Mouse (Mus musculus) forebrain, embryonic 14.5 days (tissue): Measurements from ENCODE around the gene Sp4. TPM values are rescaled to one million over a fixed set of nuclear protein-coding genes. Genes with fewer than 3 reads are reported as not detected.

Experiments used
- ATAC-seq: fragments of 200-750 bp; cut with Nextera tagmentation; 2 replicates; pipeline ENCODE4 v1.8.0; 2017; ENCODE audit warnings: mild to moderate bottlenecking, moderate library complexity
- DNase-seq: peaks from one replicate; pipeline ENCODE4 v3.0.0-alpha.2; 2015; ENCODE audit warnings: low spot score
- H3K27ac ChIP-seq: fragments of 300-500 bp; sonication (generic); 2 replicates; pipeline ENCODE4 v1.5.1; 2014; ENCODE audit warnings: low read depth, mild to moderate bottlenecking, control low read depth, low read length, moderate library complexity
- H3K27me3 ChIP-seq: fragments of 300-500 bp; sonication (generic); replicated peaks from 2 replicates; pipeline ENCODE4 v1.6.1; 2014; ENCODE audit warnings: low read length, control low read depth, mixed read lengths; ENCODE audit not compliant: control insufficient read depth, insufficient read depth
- H3K36me3 ChIP-seq: fragments of 300-500 bp; sonication (generic); 2 replicates; pipeline ENCODE4 v1.6.1; 2014; ENCODE audit warnings: low read length, control low read depth; ENCODE audit not compliant: control insufficient read depth, insufficient read depth
- H3K4me1 ChIP-seq: fragments of 300-500 bp; sonication (generic); 2 replicates; pipeline ENCODE4 v1.6.1; 2014; ENCODE audit warnings: antibody characterized with exemption, low read length, control low read depth; ENCODE audit not compliant: control insufficient read depth, insufficient read depth
- H3K4me2 ChIP-seq: fragments of 300-500 bp; sonication (generic); 2 replicates; pipeline ENCODE4 v1.6.1; 2014; ENCODE audit warnings: mild to moderate bottlenecking, control low read depth, low read length
- H3K4me3 ChIP-seq: fragments of 300-500 bp; sonication (generic); 2 replicates; pipeline ENCODE4 v1.5.1; 2014; ENCODE audit warnings: low read depth, low read length, control low read depth
- H3K9ac ChIP-seq: fragments of 300-500 bp; sonication (generic); 2 replicates; pipeline ENCODE4 v1.6.1; 2014; ENCODE audit warnings: mild to moderate bottlenecking, low read length, control low read depth, moderate library complexity
- H3K9me3 ChIP-seq: fragments of 300-500 bp; sonication (generic); replicated peaks from 2 replicates; pipeline ENCODE4 v1.6.1; 2016; ENCODE audit warnings: low read length, control low read depth, mixed read lengths; ENCODE audit not compliant: control insufficient read depth
- WGBS: fragments of 180-500 bp; shearing (Covaris S2); extraction: QIAGEN DNeasy Blood & Tissue Kit; methylation state at CpG from one replicate; pipeline ENCODE4 v1.1.7; 2014; 5-methylcytosine and 5-hydroxymethylcytosine counted together
- polyA plus RNA-seq: library from polyadenylated mRNA; unstranded; fragments of >200 nt; fragmentation: Nextera tagmentation; extraction: Ambion mirVana; gene quantifications from 2 replicates; pipeline ENCODE4 v1.2.1, GENCODE M21; 2014

Gene Sp4
- polyA plus RNA-seq, 1 experiment from 2014 or later = 27.6 TPM

GRCm38 (mm10) chr12:118313805-118314476, 12.7 kb upstream of the Sp4 start:
- Histone ChIP-seq H3K27me3 (no peaks in the 10 kb centered on the region), H3K9me3 (no peaks in the 10 kb centered on the region), H3K9ac (no peak overlapping the region), H3K4me2 (no peak overlapping the region), H3K4me1 (no peaks in the 10 kb centered on the region), H3K36me3 (no peaks in the 10 kb centered on the region), H3K4me3 (no peak overlapping the region), H3K27ac (no peak overlapping the region)
- ATAC-seq = no peak
- WGBS = 78% methylated on average over 3 of the region's 3 CpGs
- no peak for DNase-seq

- WGBS = 89% methylated on average over 3 of the region's 3 CpGs
- no peak overlapping the region for H3K9ac ChIP-seq
These were observed 2.3 kb upstream of the Sp4 start for GRCm38 (mm10) chr12:118303586-118303985.

GRCm38 (mm10) chr12:118303066-118303465, 1.8 kb upstream of the Sp4 start:
- 92% methylated on average over 5 of the region's 5 CpGs for WGBS
- H3K9me3 ChIP-seq = no peaks in the 10 kb centered on the region
- no peak overlapping the region for H3K9ac ChIP-seq
- H3K27ac ChIP-seq = no peak overlapping the region
- peaks cover 14% of the 10 kb centered on the region for H3K4me1 ChIP-seq
- DNase-seq (no peak), ATAC-seq (no peak)
- H3K4me2 ChIP-seq = peak overlapping the region; percentile 61
- H3K36me3 ChIP-seq = 0 out of 2 replicates have a peak, but pooled peaks cover 6% of the 10 kb centered on the region
- H3K4me3 ChIP-seq = peak overlapping the region; percentile 87; the same call in 1 of the 2 replicates
- H3K27me3 ChIP-seq = no peaks in the 10 kb centered on the region

More at GRCm38 (mm10) chr12:118303586-118303985, 2.3 kb upstream of the Sp4 start:
- no peak overlapping the region for H3K4me3 ChIP-seq
- ATAC-seq (no peak), DNase-seq (no peak)
- 0 out of 2 replicates have a peak, but pooled peaks cover 6% of the 10 kb centered on the region for H3K36me3 ChIP-seq
- H3K9me3 ChIP-seq = no peaks in the 10 kb centered on the region
- no peak overlapping the region for H3K4me2 ChIP-seq
- peaks cover 11% of the 10 kb centered on the region for H3K4me1 ChIP-seq
- no peaks in the 10 kb centered on the region for H3K27me3 ChIP-seq
- H3K27ac ChIP-seq = no peak overlapping the region

- Histone ChIP-seq H3K27ac (peak overlapping the region; percentile 95), H3K9me3 (no peaks in the 10 kb centered on the region), H3K4me3 (peak overlapping the region; percentile 87), H3K36me3 (0 out of 2 replicates have a peak, but pooled peaks cover 6% of the 10 kb centered on the region), H3K4me2 (peak overlapping the region; percentile 61), H3K27me3 (no peaks in the 10 kb centered on the region), H3K9ac (peak overlapping the region; percentile 68), H3K4me1 (peaks cover 17% of the 10 kb centered on the region)
- under 1% methylated on average over 74 of the region's 74 CpGs for WGBS
- ATAC-seq (peak; percentile 90), DNase-seq (peak; percentile 99)
These were observed 911 bp upstream of the Sp4 start for GRCm38 (mm10) chr12:118301866-118302835.

GRCm38 (mm10) chr12:118300754-118301071, 527 bp downstream of the Sp4 start:
- peak overlapping the region; percentile 48 for H3K4me2 ChIP-seq
- 0% methylated on average over 12 of the region's 13 CpGs for WGBS
- peak overlapping the region; percentile 95 for H3K27ac ChIP-seq
- peaks cover 26% of the 10 kb centered on the region for H3K4me1 ChIP-seq
- no peaks in the 10 kb centered on the region for H3K9me3 ChIP-seq
- DNase-seq (no peak), ATAC-seq (no peak)
- H3K9ac ChIP-seq = peak overlapping the region; percentile 68
- peak overlapping the region; percentile 87 for H3K4me3 ChIP-seq
- H3K27me3 ChIP-seq = no peaks in the 10 kb centered on the region
- 0 out of 2 replicates have a peak, but pooled peaks cover 6% of the 10 kb centered on the region for H3K36me3 ChIP-seq

GRCm38 (mm10) chr12:118299956-118300355, 1.3 kb downstream of the Sp4 start:
- Histone ChIP-seq H3K27ac (no peak overlapping the region), H3K4me3 (peak overlapping the region; percentile 87), H3K9ac (no peak overlapping the region), H3K27me3 (no peaks in the 10 kb centered on the region), H3K9me3 (no peaks in the 10 kb centered on the region), H3K36me3 (0 out of 2 replicates have a peak, but pooled peaks cover 6% of the 10 kb centered on the region), H3K4me1 (peaks cover 26% of the 10 kb centered on the region), H3K4me2 (peak overlapping the region; percentile 48)
- ATAC-seq (no peak), DNase-seq (peak; percentile 51)
- 24% methylated on average over 6 of the region's 6 CpGs for WGBS

- no peak overlapping the region for H3K9ac ChIP-seq
- no peaks in the 10 kb centered on the region for H3K9me3 ChIP-seq
- no peak for ATAC-seq
- H3K36me3 ChIP-seq = 0 out of 2 replicates have a peak, but pooled peaks cover 6% of the 10 kb centered on the region
- no peak for DNase-seq
- no peak overlapping the region for H3K4me3 ChIP-seq
- peak overlapping the region; percentile 48 for H3K4me2 ChIP-seq
- H3K27ac ChIP-seq = no peak overlapping the region
- 81% methylated on average over 9 of the region's 9 CpGs for WGBS
- no peaks in the 10 kb centered on the region for H3K27me3 ChIP-seq
- peaks cover 26% of the 10 kb centered on the region for H3K4me1 ChIP-seq
These were observed 2.1 kb downstream of the Sp4 start for GRCm38 (mm10) chr12:118299172-118299571.

- ATAC-seq = no peak
- Histone ChIP-seq H3K9ac (no peak overlapping the region), H3K4me3 (peak overlapping the region; percentile 7; the same call in 1 of the 2 replicates), H3K4me2 (peak overlapping the region; percentile 48), H3K4me1 (peaks cover 26% of the 10 kb centered on the region), H3K27ac (no peak overlapping the region), H3K36me3 (0 out of 2 replicates have a peak, but pooled peaks cover 6% of the 10 kb centered on the region), H3K9me3 (no peaks in the 10 kb centered on the region), H3K27me3 (no peaks in the 10 kb centered on the region)
- no peak for DNase-seq
- WGBS = 70% methylated on average over 2 of the region's 2 CpGs
These were observed 2.7 kb downstream of the Sp4 start for GRCm38 (mm10) chr12:118298516-118298915.
